Mouse (Mus musculus) forebrain, postnatal 0 days (tissue): ENCODE results near the gene Apoa1. TPM values are rescaled to one million over a fixed set of nuclear protein-coding genes. Genes with fewer than 3 reads are reported as not detected.
A peak's percentile ranks its signal among the peaks of the same experiment; 100 is the strongest.

ENCODE experiments used
- ATAC-seq: fragments of 200-750 bp; cut with Nextera tagmentation; 2 replicates; pipeline ENCODE4 v1.8.0; 2017; ENCODE audit warnings: mild to moderate bottlenecking, moderate library complexity
- DNase-seq: peaks from one replicate; pipeline ENCODE4 v3.0.0-alpha.2; 2015
- H3K27ac ChIP-seq: fragments of 300-500 bp; sonication (generic); 2 replicates; pipeline ENCODE4 v1.5.1; 2014; ENCODE audit warnings: low read depth, mild to moderate bottlenecking, antibody characterized with exemption, low read length, moderate library complexity, mixed read lengths
- H3K27me3 ChIP-seq: fragments of 300-500 bp; sonication (generic); 2 replicates; pipeline ENCODE4 v1.6.1; 2014; ENCODE audit warnings: mild to moderate bottlenecking, low read length, mixed read lengths; ENCODE audit not compliant: insufficient read depth
- H3K36me3 ChIP-seq: fragments of 300-500 bp; sonication (generic); 2 replicates; pipeline ENCODE4 v1.6.1; 2014; ENCODE audit warnings: mild to moderate bottlenecking, moderate library complexity; ENCODE audit not compliant: insufficient read depth
- H3K4me1 ChIP-seq: fragments of 300-500 bp; sonication (generic); 2 replicates; pipeline ENCODE4 v1.6.1; 2014; ENCODE audit warnings: antibody characterized with exemption; ENCODE audit not compliant: insufficient read depth
- H3K4me2 ChIP-seq: fragments of 300-500 bp; sonication (generic); 2 replicates; pipeline ENCODE4 v1.6.1; 2014; ENCODE audit warnings: low read depth, mild to moderate bottlenecking, moderate library complexity
- H3K4me3 ChIP-seq: fragments of 300-500 bp; sonication (generic); 2 replicates; pipeline ENCODE4 v1.5.1; 2014; ENCODE audit warnings: low read depth, low read length, mixed read lengths
- H3K9ac ChIP-seq: fragments of 300-500 bp; sonication (generic); 2 replicates; pipeline ENCODE4 v1.6.1; 2014; ENCODE audit warnings: mild to moderate bottlenecking
- H3K9me3 ChIP-seq: fragments of 300-500 bp; sonication (generic); 2 replicates; pipeline ENCODE4 v1.6.1; 2016; ENCODE audit warnings: low read length
- CTCF ChIP-seq: sonication (generic); IDR thresholded peaks from 2 replicates; pipeline ENCODE4 v1.5.1; 2016; ENCODE audit warnings: antibody characterized with exemption, control low read depth, low read depth
- WGBS: fragments of 180-500 bp; shearing (Covaris S2); extraction: QIAGEN DNeasy Blood & Tissue Kit; methylation state at CpG from one replicate; pipeline ENCODE4 v1.1.7; 2014; 5-methylcytosine and 5-hydroxymethylcytosine counted together
- polyA plus RNA-seq: library from polyadenylated mRNA; unstranded; fragments of >200 nt; fragmentation: Nextera tagmentation; extraction: Ambion mirVana; gene quantifications from 2 replicates; pipeline ENCODE4 v1.2.1, GENCODE M21; 2015
- total RNA-seq: library from RNA; depleted of rRNA; stranded (reverse); fragments of >200 nt; gene quantifications from 2 replicates; pipeline ENCODE4 v1.2.3, GENCODE M21; 2014; rRNA removed

Apoa1 gene
- total RNA-seq (1.1 and 1.4 TPM in 2 replicates), polyA plus RNA-seq (2.3 and 3.0 TPM in 2 replicates)

- no peak within 1 kb of the TSS for H3K9ac ChIP-seq
- H3K9me3 ChIP-seq: no peaks in the 10 kb centered on the region
- no peak for TF ChIP-seq CTCF
- H3K36me3 ChIP-seq: no peaks in the 10 kb centered on the region
- no peak within 1 kb of the TSS for H3K4me3 ChIP-seq
- WGBS: 67% methylated on average over 9 of the region's 9 CpGs
- H3K27ac ChIP-seq: no peak within 1 kb of the TSS
- ATAC-seq (no peak), DNase-seq (no peak)
- no peak within 1 kb of the TSS for H3K4me2 ChIP-seq
- H3K4me1 ChIP-seq: no peaks in the 10 kb centered on the region
- no peaks in the 10 kb centered on the region for H3K27me3 ChIP-seq
Observed at GRCm38 (mm10) chr9:46228491-46228890, at the start of gene Apoa1. Gene Apoa1, plus strand, starts transcription at chr9:46228580.

GRCm38 (mm10) chr9:46178595-46178994, 49.8 kb upstream of the Apoa1 start:
- no peak for TF ChIP-seq CTCF
- Histone ChIP-seq H3K27me3 (no peaks in the 10 kb centered on the region), H3K4me3 (no peak overlapping the region), H3K27ac (no peak overlapping the region), H3K4me2 (no peak overlapping the region), H3K9ac (no peak overlapping the region), H3K36me3 (0 out of 2 replicates have a peak, but pooled peaks cover 4% of the 10 kb centered on the region), H3K9me3 (no peaks in the 10 kb centered on the region), H3K4me1 (no peaks in the 10 kb centered on the region)
- WGBS: 88% methylated on average over 9 of the region's 9 CpGs
- ATAC-seq (no peak), DNase-seq (no peak)

- Histone ChIP-seq H3K27ac (no peak overlapping the region), H3K4me3 (no peak overlapping the region)
- ATAC-seq: peak; percentile 29; the same call in 1 of the 2 replicates
Observed at GRCm38 (mm10) chr9:46181297-46181696, 47.1 kb upstream of the Apoa1 start.

GRCm38 (mm10) chr9:46184542-46184941, 43.8 kb upstream of the Apoa1 start:
- H3K9me3 ChIP-seq: no peaks in the 10 kb centered on the region
- H3K9ac ChIP-seq: no peak overlapping the region
- ATAC-seq (no peak), DNase-seq (no peak)
- no peak for TF ChIP-seq CTCF
- no peak overlapping the region for H3K4me3 ChIP-seq
- no peak overlapping the region for H3K27ac ChIP-seq
- H3K4me1 ChIP-seq: no peaks in the 10 kb centered on the region
- H3K36me3 ChIP-seq: no peaks in the 10 kb centered on the region
- no peaks in the 10 kb centered on the region for H3K27me3 ChIP-seq
- WGBS: 85% methylated on average over 5 of the region's 5 CpGs
- no peak overlapping the region for H3K4me2 ChIP-seq

More at GRCm38 (mm10) chr9:46181297-46181696, 47.1 kb upstream of the Apoa1 start:
- H3K9ac ChIP-seq: no peak overlapping the region
- 64% methylated on average over 8 of the region's 8 CpGs for WGBS
- H3K4me1 ChIP-seq: no peaks in the 10 kb centered on the region
- peak; percentile 36 for DNase-seq
- TF ChIP-seq CTCF: no peak
- H3K27me3 ChIP-seq: no peaks in the 10 kb centered on the region
- 0 out of 2 replicates have a peak, but pooled peaks cover 4% of the 10 kb centered on the region for H3K36me3 ChIP-seq
- no peaks in the 10 kb centered on the region for H3K9me3 ChIP-seq
- H3K4me2 ChIP-seq: no peak overlapping the region

GRCm38 (mm10) chr9:46185191-46185590, 43.2 kb upstream of the Apoa1 start:
- no peaks in the 10 kb centered on the region for H3K4me1 ChIP-seq
- no peak overlapping the region for H3K4me2 ChIP-seq

GRCm38 (mm10) chr9:46186387-46186786, 42.0 kb upstream of the Apoa1 start:
- H3K27ac ChIP-seq: no peak overlapping the region
- DNase-seq: no peak
- H3K9ac ChIP-seq: no peak overlapping the region
- no peaks in the 10 kb centered on the region for H3K9me3 ChIP-seq
- no peak for ATAC-seq
- H3K4me2 ChIP-seq: no peak overlapping the region
- H3K4me1 ChIP-seq: no peaks in the 10 kb centered on the region
- peak; percentile 31 for TF ChIP-seq CTCF
- H3K36me3 ChIP-seq: no peaks in the 10 kb centered on the region
- no peaks in the 10 kb centered on the region for H3K27me3 ChIP-seq
- H3K4me3 ChIP-seq: no peak overlapping the region
- 86% methylated on average over 1 of the region's 1 CpGs for WGBS

More at GRCm38 (mm10) chr9:46185191-46185590, 43.2 kb upstream of the Apoa1 start:
- H3K36me3 ChIP-seq: no peaks in the 10 kb centered on the region
- no peak overlapping the region for H3K4me3 ChIP-seq
- peak; percentile 46 for TF ChIP-seq CTCF
- H3K27ac ChIP-seq: no peak overlapping the region
- no peak for DNase-seq
- ATAC-seq: no peak
- WGBS: 52% methylated on average over 2 of the region's 2 CpGs
- no peak overlapping the region for H3K9ac ChIP-seq
- no peaks in the 10 kb centered on the region for H3K9me3 ChIP-seq
- H3K27me3 ChIP-seq: no peaks in the 10 kb centered on the region

GRCm38 (mm10) chr9:46188370-46188769, 40.0 kb upstream of the Apoa1 start:
- Histone ChIP-seq H3K36me3 (no peaks in the 10 kb centered on the region), H3K4me3 (no peak overlapping the region), H3K4me2 (no peak overlapping the region), H3K27me3 (no peaks in the 10 kb centered on the region), H3K9me3 (no peaks in the 10 kb centered on the region), H3K4me1 (no peaks in the 10 kb centered on the region), H3K27ac (no peak overlapping the region), H3K9ac (no peak overlapping the region)
- 81% methylated on average over 4 of the region's 4 CpGs for WGBS
- no peak for ATAC-seq
- TF ChIP-seq CTCF: no peak
- DNase-seq: no peak
